Mouse (Mus musculus) kidney, postnatal 0 days (tissue): ENCODE measurements around the gene Gm20738. TPM values are rescaled to one million over a fixed set of nuclear protein-coding genes. Genes with fewer than 3 reads are reported as not detected.
"Not testable (repeated sequence)": the region's sequence is repeated elsewhere in the genome, so short reads cannot be mapped to it uniquely, and the experiment has no call there.

Experiments used
- ATAC-seq: fragments of 200-750 bp; cut with Nextera tagmentation; replicated peaks from 2 replicates; pipeline ENCODE4 v1.8.0; 2017; ENCODE audit warnings: low read depth, moderate number of reproducible peaks, moderate TSS enrichment, moderate library complexity; ENCODE audit not compliant: low FRiP score
- DNase-seq: peaks from one replicate; pipeline ENCODE4 v3.0.0-alpha.2; 2016; ENCODE audit warnings: low spot score
- H3K27ac ChIP-seq: fragments of 300-500 bp; sonication (generic); 2 replicates; pipeline ENCODE4 v1.5.1; 2014; ENCODE audit warnings: mild to moderate bottlenecking
- H3K27me3 ChIP-seq: fragments of 300-500 bp; sonication (generic); 2 replicates; pipeline ENCODE4 v1.6.1; 2014; ENCODE audit warnings: low read length, mixed read lengths; ENCODE audit not compliant: insufficient read depth
- H3K36me3 ChIP-seq: fragments of 300-500 bp; sonication (generic); 2 replicates; pipeline ENCODE4 v1.6.1; 2014; ENCODE audit warnings: low read length, mixed read lengths; ENCODE audit not compliant: insufficient read depth
- H3K4me1 ChIP-seq: fragments of 300-500 bp; sonication (generic); replicated peaks from 2 replicates; pipeline ENCODE4 v1.6.1; 2014; ENCODE audit warnings: antibody characterized with exemption, low read length, mixed read lengths; ENCODE audit not compliant: insufficient read depth
- H3K4me2 ChIP-seq: fragments of 300-500 bp; sonication (generic); 2 replicates; pipeline ENCODE4 v1.6.1; 2014; ENCODE audit warnings: mild to moderate bottlenecking, low read length, moderate library complexity, mixed read lengths
- H3K4me3 ChIP-seq: fragments of 300-500 bp; sonication (generic); replicated peaks from 2 replicates; pipeline ENCODE4 v1.5.1; 2014; ENCODE audit warnings: low read depth, low read length
- H3K9ac ChIP-seq: fragments of 300-500 bp; sonication (generic); 2 replicates; pipeline ENCODE4 v1.6.1; 2014; ENCODE audit warnings: low read depth, low read length
- H3K9me3 ChIP-seq: fragments of 300-500 bp; sonication (generic); replicated peaks from 2 replicates; pipeline ENCODE4 v1.6.1; 2016; ENCODE audit warnings: low read length, inconsistent platforms, mixed read lengths
- WGBS: fragments of 180-500 bp; shearing (Covaris S2); extraction: QIAGEN DNeasy Blood & Tissue Kit; methylation state at CpG from one replicate; pipeline ENCODE4 v1.1.7; 2014; 5-methylcytosine and 5-hydroxymethylcytosine counted together
- polyA plus RNA-seq: library from polyadenylated mRNA; unstranded; fragments of >200 nt; fragmentation: Nextera tagmentation; extraction: Ambion mirVana; gene quantifications from 2 replicates; pipeline ENCODE4 v1.2.1, GENCODE M21; 2015

Gm20738 gene
- not detected in 2 replicates for polyA plus RNA-seq

DNA sequence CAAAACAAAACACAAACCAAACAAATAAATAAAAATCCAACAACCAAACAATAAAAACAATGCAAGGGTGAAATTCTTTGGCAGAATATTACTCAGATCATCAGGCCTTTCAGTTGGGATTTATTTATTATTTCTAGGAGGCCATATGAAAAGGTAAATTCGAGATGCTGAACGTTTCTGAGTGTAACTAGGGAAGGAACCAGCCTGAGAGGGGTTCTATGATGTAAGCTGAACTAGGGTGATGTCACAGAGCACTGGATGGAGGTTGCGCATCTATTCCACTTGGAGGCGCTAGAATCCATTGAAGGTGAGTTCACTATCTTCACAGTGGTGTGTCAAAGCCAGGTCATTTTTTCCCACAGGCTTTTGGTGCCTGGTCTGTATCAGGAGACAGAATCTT, at the start of gene Gm20738:
TSS of gene Gm20738 (plus strand) at position 301 of the 400 bp plus-strand sequence.
- H3K27me3 ChIP-seq, H3K36me3 ChIP-seq, H3K4me1 ChIP-seq, ATAC-seq, H3K9me3 ChIP-seq, H3K27ac ChIP-seq, H3K9ac ChIP-seq, H3K4me3 ChIP-seq, DNase-seq, H3K4me2 ChIP-seq: not testable (repeated sequence)
- no CpG with 5 or more reads among the region's 4 CpGs for WGBS
